Mouse (Mus musculus): ENCODE results near the gene Exoc5. TPM values are rescaled to one million over a fixed set of nuclear protein-coding genes. Genes with fewer than 3 reads are reported as not detected.
"Not testable (repeated sequence)": the region's sequence is repeated elsewhere in the genome, so short reads cannot be mapped to it uniquely, and the experiment has no call there.

Exoc5 gene
- 70.5 and 73.0 TPM in 2 replicates for polyA plus RNA-seq (2015; fragmentation: Nextera tagmentation; extraction: Ambion mirVana)

DNA sequence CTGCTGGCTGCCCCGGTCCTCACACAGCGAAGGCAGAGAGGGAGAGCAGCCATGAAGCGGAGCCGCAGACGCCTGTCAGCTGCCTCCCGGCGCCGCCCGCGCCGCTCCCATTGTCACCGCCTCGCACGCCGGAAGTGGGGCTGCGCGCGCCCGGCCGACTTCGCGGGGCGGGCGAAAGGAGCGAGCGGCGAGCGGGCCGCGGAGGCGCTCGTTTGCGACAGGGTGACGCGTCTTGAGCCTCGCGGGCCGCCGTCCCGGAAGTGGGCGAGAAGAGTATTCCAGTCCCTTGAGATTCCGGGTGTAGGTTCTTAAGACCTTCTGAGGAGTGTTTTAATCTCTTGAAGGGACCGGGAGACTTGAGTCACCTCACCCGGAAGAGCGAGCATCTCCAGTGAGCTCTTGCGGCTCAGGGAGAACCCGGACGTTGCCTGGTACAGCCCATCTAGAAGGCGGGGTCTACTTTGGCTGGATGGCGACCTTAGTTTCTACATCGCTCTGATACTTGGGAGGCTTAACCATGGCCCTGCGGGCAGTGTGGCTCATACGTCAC, at the start of gene Exoc5:
Exoc5 (minus strand) TSS at position 380 of the 550 bp plus-strand sequence.
- Histone ChIP-seq H3K27ac (peak within 1 kb of the TSS; percentile 98), H3K4me2 (peak within 1 kb of the TSS; percentile 77), H3K9me3 (no peaks in the 10 kb centered on the region), H3K4me1 (peaks cover 25% of the 10 kb centered on the region), H3K4me3 (peak within 1 kb of the TSS; percentile 87), H3K9ac (peak within 1 kb of the TSS; percentile 93), H3K27me3 (replicated peaks) (no peaks in the 10 kb centered on the region), H3K36me3 (replicated peaks) (no peaks in the 10 kb centered on the region)
- peak; percentile 97 for ATAC-seq (replicated peaks)
- under 1% methylated on average over 52 of the region's 53 CpGs for WGBS

DNA sequence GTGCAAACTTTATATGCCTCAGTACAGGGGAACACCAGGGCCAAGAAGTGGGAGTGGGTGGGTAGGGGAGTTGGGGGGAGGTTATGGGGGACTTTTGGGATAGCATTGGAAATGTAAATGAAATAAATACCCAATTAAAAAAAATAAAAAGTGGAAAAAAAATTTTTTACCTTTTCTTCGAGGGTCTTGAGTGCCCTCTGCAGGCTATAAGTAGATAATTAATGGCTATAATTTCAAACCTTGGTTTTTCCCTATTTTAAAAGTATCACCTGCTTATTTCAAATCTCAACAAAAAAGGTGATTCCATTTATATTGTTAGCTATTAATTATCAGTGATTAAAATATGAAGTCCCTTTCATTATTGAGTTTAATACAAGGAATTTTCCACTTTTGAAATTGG, 25.3 kb upstream of the Exoc5 start:
- not testable (repeated sequence) for H3K27ac ChIP-seq; ATAC-seq (replicated peaks)
- 31% methylated on average over 1 of the region's 1 CpGs for WGBS

DNA sequence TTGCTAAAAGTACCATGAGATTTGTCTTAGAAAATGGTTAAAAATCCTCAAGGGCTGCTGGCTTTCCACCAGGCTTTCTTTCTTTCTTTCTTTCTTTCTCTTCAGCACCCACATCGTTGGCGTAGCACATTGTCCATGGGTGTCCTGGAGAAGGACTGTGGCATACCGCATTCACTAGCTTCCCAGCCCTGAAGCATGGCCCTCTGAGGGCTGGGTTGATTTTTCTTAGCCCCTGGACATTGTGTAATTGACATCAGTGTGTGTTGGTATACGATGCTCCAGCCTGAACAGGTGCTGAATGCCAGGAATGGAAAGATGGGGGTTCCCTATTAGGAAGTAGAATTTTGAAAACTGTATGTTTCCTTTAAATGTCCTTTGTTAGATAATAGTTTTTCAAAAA, 24.8 kb upstream of the Exoc5 start:
- 43% methylated on average over 4 of the region's 4 CpGs for WGBS

More for the DNA sequence above, 25.3 kb upstream of the Exoc5 start:
- not testable (repeated sequence) for H3K9ac ChIP-seq; H3K27me3 ChIP-seq (replicated peaks); H3K36me3 ChIP-seq (replicated peaks); H3K4me1 ChIP-seq; H3K9me3 ChIP-seq; H3K4me3 ChIP-seq; H3K4me2 ChIP-seq

DNA sequence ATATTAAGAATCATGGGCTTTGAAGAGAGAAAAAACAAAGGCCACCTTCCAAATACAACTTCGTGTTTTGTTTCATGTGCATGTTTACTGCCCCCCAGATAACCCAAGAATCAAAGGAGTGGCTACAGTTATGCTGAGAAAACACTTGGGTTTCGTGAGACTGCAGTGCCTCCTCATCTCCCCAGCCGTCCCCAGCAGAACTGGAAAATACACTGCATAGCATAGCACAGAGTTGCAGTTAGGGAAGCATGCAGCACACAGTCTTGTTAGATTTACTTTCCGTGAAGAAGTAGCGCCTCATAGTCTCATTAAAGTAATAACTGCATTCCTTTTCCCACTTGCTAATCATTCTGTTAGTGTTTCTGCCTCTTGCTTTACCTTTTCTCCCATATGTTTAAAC, 23.6 kb upstream of the Exoc5 start:
- 18% methylated on average over 5 of the region's 5 CpGs for WGBS
- H3K9me3 ChIP-seq, result no peaks in the 10 kb centered on the region
- H3K9ac ChIP-seq, result no peak overlapping the region
- no peaks in the 10 kb centered on the region for H3K36me3 ChIP-seq (replicated peaks)
- peaks cover 9% of the 10 kb centered on the region; the same call in 1 of the 2 replicates for H3K4me1 ChIP-seq
- H3K27me3 ChIP-seq (replicated peaks), result no peaks in the 10 kb centered on the region
- ATAC-seq (replicated peaks), result no peak
- H3K4me3 ChIP-seq, result no peak overlapping the region
- H3K27ac ChIP-seq, result no peak overlapping the region
- no peak overlapping the region for H3K4me2 ChIP-seq

More for the DNA sequence above, 24.8 kb upstream of the Exoc5 start:
- H3K27ac ChIP-seq, result no peak overlapping the region
- no peak overlapping the region for H3K4me3 ChIP-seq
- ATAC-seq (replicated peaks), result no peak
- H3K9me3 ChIP-seq, result no peaks in the 10 kb centered on the region
- H3K4me2 ChIP-seq, result no peak overlapping the region
- no peaks in the 10 kb centered on the region for H3K27me3 ChIP-seq (replicated peaks)
- H3K36me3 ChIP-seq (replicated peaks), result no peaks in the 10 kb centered on the region
- no peak overlapping the region for H3K9ac ChIP-seq
- peaks cover 9% of the 10 kb centered on the region; the same call in 1 of the 2 replicates for H3K4me1 ChIP-seq

DNA sequence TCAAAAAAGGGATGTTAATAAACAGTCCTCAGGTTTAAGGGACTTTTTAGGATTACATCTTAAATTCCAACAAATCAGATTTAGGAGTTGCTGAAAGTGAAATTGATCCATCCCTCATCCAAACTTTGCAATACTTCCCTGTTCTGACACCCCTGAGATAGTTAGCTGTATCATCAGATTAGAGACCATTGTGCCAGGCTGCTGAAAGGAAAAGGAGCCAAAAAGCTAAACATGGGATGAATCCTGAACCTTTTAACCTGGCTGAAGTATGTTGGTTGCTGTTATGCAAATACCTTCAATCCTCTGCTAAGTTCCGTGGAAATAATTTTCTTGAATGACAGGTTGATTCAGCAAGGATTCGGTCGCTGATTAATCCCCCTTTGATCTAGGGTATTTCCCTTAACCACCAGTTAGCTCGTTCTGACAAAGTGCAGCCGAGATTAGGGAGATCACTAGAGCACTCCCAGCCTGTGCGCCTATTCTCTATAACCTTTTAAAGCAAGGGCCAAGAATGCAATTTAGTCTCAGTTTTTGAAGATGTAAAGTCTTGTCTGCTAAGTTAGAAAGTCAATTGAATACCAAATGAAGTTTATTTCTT, 23.1 kb upstream of the Exoc5 start:
- Histone ChIP-seq H3K27ac (no peak overlapping the region), H3K4me1 (peaks cover 9% of the 10 kb centered on the region; the same call in 1 of the 2 replicates), H3K36me3 (replicated peaks) (no peaks in the 10 kb centered on the region; the same call in 1 of the 2 replicates), H3K9me3 (no peaks in the 10 kb centered on the region), H3K4me3 (no peak overlapping the region), H3K9ac (no peak overlapping the region), H3K27me3 (replicated peaks) (no peaks in the 10 kb centered on the region), H3K4me2 (no peak overlapping the region)
- 10% methylated on average over 6 of the region's 6 CpGs for whole genome bisulfite sequencing
- ATAC-seq (replicated peaks), result no peak

DNA sequence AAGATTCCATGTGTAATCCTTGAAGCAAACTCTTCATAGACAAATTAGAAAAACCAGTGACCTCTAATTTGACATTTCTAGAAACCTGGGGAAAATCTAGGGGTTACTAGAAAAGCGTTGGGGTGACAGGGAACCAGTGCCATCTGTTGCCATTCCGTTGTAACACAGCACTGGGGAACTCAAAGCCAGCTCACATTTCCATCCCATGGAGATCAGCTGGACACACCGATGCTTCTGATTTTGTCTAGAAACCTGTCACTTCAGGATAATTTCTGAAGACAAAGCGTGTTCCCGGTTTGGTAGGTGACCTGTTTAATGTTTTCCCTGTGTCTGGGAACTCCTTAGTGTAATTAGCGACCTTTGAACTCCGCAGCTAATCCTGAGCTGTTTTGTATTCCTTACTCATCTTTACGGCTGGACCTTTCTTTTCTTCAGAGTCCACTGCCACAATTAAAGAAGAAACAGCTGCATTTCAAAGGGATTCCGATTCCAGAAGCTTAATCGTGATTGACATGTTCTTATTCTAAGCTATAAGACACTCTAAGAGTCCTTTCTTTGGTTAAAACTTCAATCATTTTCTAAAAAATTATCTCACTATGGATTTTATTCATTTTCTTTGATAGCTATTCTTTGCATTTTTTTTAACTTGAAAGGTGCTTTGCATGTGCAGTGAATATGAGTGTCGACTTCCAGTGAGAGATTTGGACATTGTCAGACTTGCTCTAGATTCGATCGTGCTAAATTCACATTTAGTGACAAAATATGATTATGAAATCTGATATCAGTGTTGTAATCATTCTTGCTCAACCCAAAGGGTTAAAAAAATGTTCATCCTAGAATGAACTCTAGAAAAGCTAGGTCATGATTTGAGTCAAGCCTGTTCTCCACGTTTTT, 21.9 kb upstream of the Exoc5 start:
- no peak for ATAC-seq (replicated peaks)
- Histone ChIP-seq H3K4me1 (peaks cover 9% of the 10 kb centered on the region; the same call in 1 of the 2 replicates), H3K9ac (no peak overlapping the region), H3K27me3 (replicated peaks) (no peaks in the 10 kb centered on the region), H3K4me3 (no peak overlapping the region), H3K36me3 (replicated peaks) (peaks cover 2% of the 10 kb centered on the region; the same call in 1 of the 2 replicates), H3K9me3 (no peaks in the 10 kb centered on the region), H3K27ac (no peak overlapping the region), H3K4me2 (no peak overlapping the region)
- 14% methylated on average over 14 of the region's 14 CpGs for WGBS

DNA sequence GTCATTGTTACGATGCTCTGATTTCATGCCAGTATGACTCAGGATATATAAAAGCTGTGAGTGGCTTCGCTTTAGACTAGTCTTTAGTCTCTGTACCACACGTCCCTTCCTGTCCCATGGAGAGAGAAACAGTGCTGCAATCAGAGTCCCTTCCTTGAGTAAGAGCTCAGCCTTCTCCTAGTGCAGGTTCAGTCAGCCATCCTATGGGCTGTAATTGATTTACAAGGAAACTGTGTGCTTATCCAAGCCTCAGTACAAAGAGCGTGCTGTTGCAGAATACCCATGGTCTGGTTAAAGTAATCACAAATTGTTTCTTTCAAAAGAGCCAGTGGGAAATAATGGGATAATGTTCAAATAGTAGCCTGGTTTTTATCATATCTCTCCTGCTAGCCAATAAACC, 20.1 kb upstream of the Exoc5 start:
- ATAC-seq (replicated peaks), result no peak
- Histone ChIP-seq H3K27ac (no peak overlapping the region), H3K9me3 (no peaks in the 10 kb centered on the region), H3K4me1 (peaks cover 9% of the 10 kb centered on the region; the same call in 1 of the 2 replicates), H3K4me3 (no peak overlapping the region), H3K36me3 (replicated peaks) (peaks cover 5% of the 10 kb centered on the region; the same call in 1 of the 2 replicates), H3K4me2 (no peak overlapping the region), H3K27me3 (replicated peaks) (no peaks in the 10 kb centered on the region), H3K9ac (no peak overlapping the region)
- WGBS, result 77% methylated on average over 4 of the region's 4 CpGs

DNA sequence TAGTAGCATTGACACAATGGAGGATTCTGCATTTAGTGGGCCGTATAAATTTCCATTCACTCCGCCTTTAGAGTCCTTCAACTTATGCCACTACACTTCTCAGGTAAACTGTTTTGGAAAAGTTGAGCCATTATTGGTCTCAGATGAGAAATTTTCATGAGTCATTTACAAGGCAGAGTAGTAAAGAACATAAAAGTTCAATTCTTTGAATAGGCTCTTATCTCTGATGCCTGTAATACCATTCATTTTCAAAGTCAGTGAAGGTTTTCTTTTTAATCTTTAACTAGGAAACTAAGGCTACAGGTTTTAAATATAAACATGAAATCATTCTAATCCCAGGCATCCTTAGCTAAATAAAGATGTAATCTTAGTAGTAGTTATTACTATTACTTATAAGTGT, 12.4 kb upstream of the Exoc5 start:
- no peaks in the 10 kb centered on the region for H3K27me3 ChIP-seq (replicated peaks)
- no peak overlapping the region for H3K9ac ChIP-seq
- H3K27ac ChIP-seq, result no peak overlapping the region
- ATAC-seq (replicated peaks), result no peak
- H3K36me3 ChIP-seq (replicated peaks), result peaks cover 20% of the 10 kb centered on the region
- H3K4me1 ChIP-seq, result no peaks in the 10 kb centered on the region
- no peak overlapping the region for H3K4me2 ChIP-seq
- no peaks in the 10 kb centered on the region for H3K9me3 ChIP-seq
- 92% methylated on average over 2 of the region's 2 CpGs for WGBS
- no peak overlapping the region for H3K4me3 ChIP-seq

DNA sequence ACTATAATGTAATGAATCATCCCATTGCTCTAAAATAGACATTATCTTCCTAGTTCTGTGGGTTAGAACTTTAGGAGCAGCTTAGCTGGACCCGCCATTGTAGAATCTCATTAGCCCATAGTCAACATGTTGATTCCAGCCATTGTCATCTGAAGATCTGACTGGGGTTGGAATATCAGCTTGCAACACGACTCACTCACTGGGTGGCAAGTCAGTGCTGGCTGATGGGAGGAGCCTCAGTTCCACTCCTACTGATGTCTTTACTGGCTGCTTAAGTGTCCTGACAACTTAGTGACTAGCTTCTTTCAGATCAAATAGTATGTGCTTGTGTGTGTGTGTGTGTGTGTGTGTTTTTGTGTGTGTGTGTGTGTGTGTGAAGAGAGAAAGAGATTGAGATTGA, 7.9 kb upstream of the Exoc5 start:
- Histone ChIP-seq H3K4me3 (no peak overlapping the region), H3K4me2 (no peak overlapping the region), H3K9ac (no peak overlapping the region), H3K36me3 (replicated peaks) (peaks cover 10% of the 10 kb centered on the region), H3K27me3 (replicated peaks) (no peaks in the 10 kb centered on the region), H3K4me1 (no peaks in the 10 kb centered on the region), H3K9me3 (no peaks in the 10 kb centered on the region), H3K27ac (no peak overlapping the region)
- ATAC-seq (replicated peaks), result no peak
- 68% methylated on average over 2 of the region's 2 CpGs for WGBS

DNA sequence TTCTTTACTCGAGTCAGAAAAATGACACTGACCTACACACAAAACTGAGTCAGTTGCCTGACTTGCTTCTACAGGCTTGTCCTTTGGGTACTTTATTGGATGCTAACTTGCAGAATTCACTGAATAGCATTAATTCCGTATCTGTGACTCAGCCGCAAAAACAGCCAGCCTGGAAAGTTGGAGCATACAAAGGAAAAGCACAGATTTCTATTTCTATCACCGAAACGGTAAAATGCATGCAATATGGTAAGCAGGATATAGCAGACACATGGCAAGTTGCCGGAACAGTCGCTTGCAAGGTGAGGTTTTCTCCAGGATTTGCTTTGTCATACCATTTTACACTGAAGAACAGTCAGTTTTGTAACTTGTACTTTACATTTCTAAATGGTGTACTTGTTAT, 7.4 kb upstream of the Exoc5 start:
- no peak for ATAC-seq (replicated peaks)

DNA sequence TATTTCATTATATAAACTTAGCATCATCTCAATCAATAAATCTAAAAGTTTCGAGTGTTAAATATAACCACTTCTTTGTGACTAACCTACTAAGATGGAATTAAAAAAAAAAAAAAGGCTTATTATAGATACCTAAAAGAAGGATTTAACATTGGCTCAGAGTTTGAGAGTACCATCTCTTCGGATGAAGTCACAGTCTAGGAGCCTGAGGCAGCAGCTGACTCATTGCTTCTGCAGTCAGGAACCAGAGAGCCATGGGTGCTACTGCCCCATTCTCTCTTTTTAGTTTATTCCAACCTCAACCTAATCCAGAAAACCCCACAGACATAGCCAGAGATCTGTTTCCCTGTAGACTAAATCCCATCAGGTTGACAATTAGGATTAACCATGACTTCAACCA, 6.4 kb upstream of the Exoc5 start:
- 97% methylated on average over 2 of the region's 2 CpGs for WGBS

More for the DNA sequence above, 7.4 kb upstream of the Exoc5 start:
- Histone ChIP-seq H3K4me3 (no peak overlapping the region), H3K9me3 (no peaks in the 10 kb centered on the region), H3K9ac (no peak overlapping the region), H3K36me3 (replicated peaks) (peaks cover 7% of the 10 kb centered on the region), H3K4me1 (no peaks in the 10 kb centered on the region), H3K27me3 (replicated peaks) (no peaks in the 10 kb centered on the region), H3K4me2 (no peak overlapping the region), H3K27ac (no peak overlapping the region)
- 94% methylated on average over 7 of the region's 7 CpGs for WGBS

DNA sequence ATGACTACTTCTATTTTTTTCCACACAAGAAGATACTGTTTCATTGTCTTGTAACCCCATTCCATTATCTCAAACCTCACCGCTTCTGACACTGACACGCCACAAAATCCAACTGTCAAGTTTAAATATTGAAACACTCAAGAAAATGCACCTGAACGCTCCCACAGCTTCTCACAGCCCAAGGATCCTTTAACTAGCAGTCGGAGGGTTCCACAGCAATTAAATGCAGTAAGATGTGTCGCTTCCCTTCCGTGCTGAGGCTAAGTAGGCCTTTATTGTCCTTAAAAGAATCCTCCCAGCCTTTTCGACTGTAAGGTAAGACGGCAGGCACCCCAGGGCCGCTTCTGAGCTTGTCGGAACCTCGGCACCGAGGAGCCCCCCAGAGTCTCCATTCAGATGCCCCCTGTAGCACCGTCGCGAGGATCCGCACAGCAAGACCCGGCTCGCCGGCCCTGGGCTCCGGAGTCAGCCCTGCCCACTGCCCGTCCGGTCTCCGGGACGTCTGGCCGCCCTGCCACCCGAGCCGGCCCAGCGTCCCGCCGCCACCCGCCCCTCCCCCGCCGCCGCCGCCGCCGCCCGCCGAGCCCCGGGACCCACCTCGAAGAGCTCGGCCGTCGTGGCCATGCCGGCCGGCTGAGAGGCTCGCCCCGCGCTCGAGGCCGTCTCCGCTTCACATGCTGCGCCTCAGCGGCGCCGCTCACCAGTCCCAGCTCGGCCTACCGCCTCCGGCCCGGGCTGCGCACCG, 752 bp downstream of the Exoc5 start, which contains the start of gene Ap5m1:
Ap5m1 (plus strand) TSS at position 569 of the 745 bp plus-strand sequence.
- Histone ChIP-seq H3K9me3 (no peaks in the 10 kb centered on the region), H3K4me1 (peaks cover 25% of the 10 kb centered on the region), H3K36me3 (replicated peaks) (no peaks in the 10 kb centered on the region), H3K27ac (peak within 1 kb of the TSS; percentile 98), H3K4me3 (peak within 1 kb of the TSS; percentile 87), H3K27me3 (replicated peaks) (no peaks in the 10 kb centered on the region), H3K4me2 (peak within 1 kb of the TSS; percentile 77), H3K9ac (peak within 1 kb of the TSS; percentile 93)
- ATAC-seq (replicated peaks), result peak; percentile 71
- WGBS, result under 1% methylated on average over 49 of the region's 62 CpGs

More for the DNA sequence above, 6.4 kb upstream of the Exoc5 start:
- Histone ChIP-seq H3K9ac (no peak overlapping the region), H3K36me3 (replicated peaks) (peaks cover 7% of the 10 kb centered on the region), H3K4me2 (no peak overlapping the region), H3K27ac (no peak overlapping the region), H3K27me3 (replicated peaks) (no peaks in the 10 kb centered on the region), H3K4me1 (peaks cover 3% of the 10 kb centered on the region), H3K9me3 (no peaks in the 10 kb centered on the region), H3K4me3 (no peak overlapping the region)
- ATAC-seq (replicated peaks), result no peak

All from midbrain, embryonic 15.5 days (tissue).